Mouse (Mus musculus): ENCODE data around the gene Syne1. TPM values are rescaled to one million over a fixed set of nuclear protein-coding genes. Genes with fewer than 3 reads are reported as not detected.
A peak's percentile ranks its signal among the peaks of the same experiment; 100 is the strongest.

Syne1 gene
- polyA plus RNA-seq, 1 experiment from 2014 or later: 2.5 TPM

DNA sequence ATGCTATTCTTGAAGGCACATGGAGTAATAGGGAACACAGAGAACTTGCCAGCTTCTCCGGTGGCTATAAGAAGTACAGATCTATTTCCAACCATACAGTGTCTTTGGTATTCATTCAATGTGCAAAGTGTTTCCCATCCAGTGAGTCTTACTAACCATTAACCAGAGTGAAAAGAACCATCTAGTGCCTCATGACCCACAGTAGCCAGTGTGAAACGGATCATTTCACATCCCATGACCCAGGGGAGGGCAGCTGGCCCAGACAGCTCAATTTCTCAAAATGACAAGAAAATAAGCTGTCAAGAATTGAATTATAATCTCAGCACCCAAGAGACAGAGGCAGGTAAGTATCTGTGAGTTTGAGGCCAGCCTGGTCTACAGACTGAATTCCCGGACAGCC lies 315.1 kb downstream of the Syne1 start:
- no peak overlapping the region for H3K4me3 ChIP-seq (replicated peaks)
- H3K9ac ChIP-seq: no peak overlapping the region
- no peaks in the 10 kb centered on the region for H3K36me3 ChIP-seq
- DNase-seq: no peak
- no peak overlapping the region for H3K27ac ChIP-seq
- ATAC-seq (ENCODE audit: low read depth): no peak
- no peak overlapping the region for H3K4me2 ChIP-seq
- H3K27me3 ChIP-seq: no peaks in the 10 kb centered on the region
- no peaks in the 10 kb centered on the region for H3K4me1 ChIP-seq (replicated peaks)
- H3K9me3 ChIP-seq (replicated peaks): no peaks in the 10 kb centered on the region
- 70% methylated on average over 3 of the region's 3 CpGs for WGBS (ENCODE audit: insufficient replicate concordance)

DNA sequence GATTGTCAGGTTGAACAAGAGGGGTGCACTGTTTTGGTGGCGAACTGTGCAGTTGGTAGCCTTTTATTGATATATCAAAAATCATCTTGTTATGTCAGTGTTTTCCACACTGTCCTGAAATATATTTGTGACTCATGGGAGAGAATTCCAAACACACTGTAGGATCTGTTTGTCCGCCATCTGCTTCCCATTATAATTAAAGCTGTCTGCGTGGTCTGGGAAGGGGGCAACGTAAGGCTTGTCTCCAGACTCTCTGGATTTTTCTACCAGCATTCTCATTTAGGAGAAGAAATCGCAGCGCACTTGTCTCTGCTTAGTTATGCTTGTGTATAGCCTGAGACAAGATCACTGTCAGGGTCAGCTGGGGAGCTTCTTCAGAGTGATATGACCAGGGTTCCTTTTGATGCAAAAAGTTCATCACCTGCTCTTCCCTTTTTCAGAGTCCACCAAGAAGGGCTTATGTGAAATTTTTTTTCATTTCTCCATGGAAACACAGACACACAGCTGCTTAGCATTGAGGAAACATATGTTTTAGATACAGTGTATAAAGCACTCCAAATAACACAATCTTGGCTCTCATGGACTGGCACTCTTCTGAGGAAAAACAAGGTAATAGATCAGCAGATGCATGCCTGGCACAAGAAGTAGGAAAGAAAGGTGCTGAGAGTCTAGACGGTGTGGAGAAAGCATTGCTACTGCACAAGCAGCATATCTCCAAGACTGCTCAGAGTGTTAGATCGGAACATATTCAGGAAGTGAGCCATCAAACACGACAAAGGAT lies 316.4 kb downstream of the Syne1 start:
- Histone ChIP-seq H3K27me3 (no peaks in the 10 kb centered on the region), H3K4me2 (no peak overlapping the region), H3K9ac (no peak overlapping the region), H3K27ac (no peak overlapping the region), H3K4me1 (replicated peaks) (no peaks in the 10 kb centered on the region), H3K9me3 (replicated peaks) (no peaks in the 10 kb centered on the region), H3K36me3 (no peaks in the 10 kb centered on the region), H3K4me3 (replicated peaks) (no peak overlapping the region)
- ATAC-seq (ENCODE audit: low read depth) (no peak), DNase-seq (no peak)
- 66% methylated on average over 9 of the region's 9 CpGs for WGBS (ENCODE audit: insufficient replicate concordance)

DNA sequence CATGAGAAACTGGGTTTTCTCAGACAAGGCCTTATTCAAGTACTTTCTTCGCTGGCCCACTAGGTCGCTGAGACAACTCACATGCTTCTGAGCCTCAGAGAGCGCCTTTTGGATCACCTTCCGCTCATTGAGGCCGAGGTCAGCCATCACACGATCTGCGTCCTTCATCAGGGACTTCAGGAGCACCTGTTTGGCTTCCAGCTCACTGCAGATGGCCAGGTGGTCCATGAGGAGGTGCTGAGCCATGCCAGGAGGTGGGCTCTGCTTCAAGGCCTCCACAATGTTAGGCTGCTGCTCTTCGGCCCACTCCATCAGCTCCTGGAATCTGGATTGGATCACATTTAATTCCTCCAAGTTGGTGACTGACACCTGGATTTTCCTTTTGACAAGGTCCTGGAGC lies 322.2 kb downstream of the Syne1 start:
- H3K27me3 ChIP-seq: no peaks in the 10 kb centered on the region
- H3K36me3 ChIP-seq: no peaks in the 10 kb centered on the region
- no peak overlapping the region for H3K4me3 ChIP-seq (replicated peaks)
- no peak overlapping the region for H3K27ac ChIP-seq
- no peak overlapping the region for H3K4me2 ChIP-seq
- DNase-seq (no peak), ATAC-seq (ENCODE audit: low read depth) (no peak)
- WGBS (ENCODE audit: insufficient replicate concordance): 81% methylated on average over 8 of the region's 8 CpGs
- no peaks in the 10 kb centered on the region for H3K9me3 ChIP-seq (replicated peaks)
- H3K9ac ChIP-seq: no peak overlapping the region
- H3K4me1 ChIP-seq (replicated peaks): no peaks in the 10 kb centered on the region

DNA sequence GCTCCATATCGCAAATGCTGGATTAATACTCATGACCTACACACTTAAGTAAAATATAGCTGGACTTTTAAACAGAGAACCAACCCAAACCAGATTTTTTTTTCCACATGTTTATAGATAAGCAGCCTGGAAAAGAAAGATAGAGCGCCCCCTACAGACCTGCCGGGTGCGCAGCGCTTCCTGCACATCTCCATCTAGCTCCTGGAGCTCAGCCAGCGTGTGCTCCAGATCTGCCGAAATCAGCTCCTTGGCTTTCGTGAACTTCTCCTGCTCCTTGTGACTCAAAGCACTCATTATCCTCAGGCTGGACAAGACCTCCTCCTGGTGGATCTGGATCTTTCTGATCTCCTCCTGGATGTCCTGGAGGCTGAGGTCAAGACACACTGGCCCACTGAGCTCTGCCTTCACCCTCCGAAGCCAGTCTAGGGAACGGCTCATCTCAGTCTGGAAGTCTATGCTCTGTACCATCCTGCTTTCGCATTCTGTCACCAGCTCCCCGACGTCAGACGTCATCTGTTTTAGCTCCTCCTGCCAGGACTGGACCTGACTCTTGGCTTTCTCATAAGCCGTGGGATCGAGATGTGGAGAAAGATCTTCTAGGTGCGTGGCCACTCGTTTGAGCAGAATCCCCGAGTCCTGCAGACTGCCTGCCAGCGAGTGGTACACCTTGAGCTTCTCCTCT lies 323.7 kb downstream of the Syne1 start:
- Histone ChIP-seq H3K27ac (no peak overlapping the region), H3K4me1 (replicated peaks) (no peaks in the 10 kb centered on the region), H3K4me3 (replicated peaks) (no peak overlapping the region), H3K36me3 (no peaks in the 10 kb centered on the region), H3K27me3 (no peaks in the 10 kb centered on the region), H3K9me3 (replicated peaks) (no peaks in the 10 kb centered on the region), H3K4me2 (no peak overlapping the region), H3K9ac (no peak overlapping the region)
- no peak for DNase-seq
- ATAC-seq (ENCODE audit: low read depth): no peak
- WGBS (ENCODE audit: insufficient replicate concordance): 71% methylated on average over 20 of the region's 20 CpGs

DNA sequence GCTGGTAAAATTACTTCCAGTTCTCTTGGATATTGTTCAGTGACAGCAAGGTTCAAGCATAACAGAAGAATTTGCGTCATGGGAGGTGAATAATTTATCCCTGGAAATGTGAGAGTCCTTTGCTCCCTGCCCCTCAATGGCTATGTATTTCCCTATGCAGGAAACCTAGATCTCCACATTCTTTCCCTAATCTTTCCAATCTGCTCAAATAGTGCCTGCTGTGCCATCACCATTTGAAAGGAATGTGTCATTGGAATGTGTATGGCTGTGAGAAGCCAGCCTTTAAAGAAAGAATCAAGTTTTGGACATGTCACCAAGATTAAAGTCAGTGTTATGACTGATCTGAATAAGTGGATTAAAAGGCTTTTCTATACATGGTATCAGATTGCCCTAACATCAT lies 335.3 kb downstream of the Syne1 start:
- Histone ChIP-seq H3K36me3 (no peaks in the 10 kb centered on the region), H3K4me2 (no peak overlapping the region), H3K27me3 (no peaks in the 10 kb centered on the region), H3K4me3 (replicated peaks) (no peak overlapping the region), H3K9me3 (replicated peaks) (no peaks in the 10 kb centered on the region), H3K9ac (no peak overlapping the region), H3K27ac (no peak overlapping the region), H3K4me1 (replicated peaks) (no peaks in the 10 kb centered on the region)
- WGBS (ENCODE audit: insufficient replicate concordance): 67% methylated on average over 1 of the region's 1 CpGs
- ATAC-seq (ENCODE audit: low read depth) (no peak), DNase-seq (no peak)

DNA sequence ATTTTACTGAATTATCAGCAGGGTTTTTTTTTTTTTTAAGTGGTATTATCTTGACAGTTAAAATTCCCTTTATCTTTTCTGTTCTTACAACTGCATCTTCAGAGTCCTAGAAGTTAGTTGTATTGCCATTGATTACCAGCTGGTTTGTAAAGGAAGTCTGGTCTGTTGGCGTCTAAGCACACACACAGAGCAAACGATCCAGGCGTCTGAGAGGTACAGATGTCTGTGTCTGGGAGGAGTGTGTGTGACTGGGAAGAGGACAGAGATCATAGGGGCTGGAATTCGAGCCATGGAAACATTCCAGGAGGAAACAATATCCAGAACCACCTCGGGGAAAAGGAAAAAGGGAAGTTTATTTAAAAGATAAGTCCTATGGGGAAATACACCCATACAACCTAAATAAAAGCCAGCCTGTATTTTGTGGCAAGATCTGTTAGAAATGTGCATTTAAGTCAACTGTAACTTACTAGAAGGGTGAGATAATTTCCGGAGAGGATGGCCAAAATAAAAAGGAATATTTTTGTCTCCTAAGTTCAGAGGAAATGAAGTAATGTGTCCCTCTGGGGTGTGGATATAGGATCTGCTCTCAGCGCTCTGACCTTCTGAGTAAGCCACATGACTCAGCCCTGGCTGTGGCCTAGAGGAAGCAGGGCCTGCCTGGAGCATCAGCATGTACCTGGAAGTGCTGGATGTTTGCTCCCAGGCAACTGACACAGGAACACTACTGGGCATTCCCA lies 343.2 kb downstream of the Syne1 start:
- WGBS (ENCODE audit: insufficient replicate concordance): 10% methylated on average over 7 of the region's 7 CpGs
- H3K36me3 ChIP-seq: no peaks in the 10 kb centered on the region
- 0 out of 2 replicates have a peak overlapping the region, but pooled peaks have one; percentile 11 for H3K4me2 ChIP-seq
- H3K4me1 ChIP-seq (replicated peaks): peaks cover 58% of the 10 kb centered on the region
- no peaks in the 10 kb centered on the region for H3K27me3 ChIP-seq
- ATAC-seq (ENCODE audit: low read depth) (peak; percentile 51), DNase-seq (no peak)
- no peak overlapping the region for H3K4me3 ChIP-seq (replicated peaks)
- H3K27ac ChIP-seq: peak overlapping the region; percentile 81
- no peaks in the 10 kb centered on the region for H3K9me3 ChIP-seq (replicated peaks)
- peak overlapping the region; percentile 47 for H3K9ac ChIP-seq

DNA sequence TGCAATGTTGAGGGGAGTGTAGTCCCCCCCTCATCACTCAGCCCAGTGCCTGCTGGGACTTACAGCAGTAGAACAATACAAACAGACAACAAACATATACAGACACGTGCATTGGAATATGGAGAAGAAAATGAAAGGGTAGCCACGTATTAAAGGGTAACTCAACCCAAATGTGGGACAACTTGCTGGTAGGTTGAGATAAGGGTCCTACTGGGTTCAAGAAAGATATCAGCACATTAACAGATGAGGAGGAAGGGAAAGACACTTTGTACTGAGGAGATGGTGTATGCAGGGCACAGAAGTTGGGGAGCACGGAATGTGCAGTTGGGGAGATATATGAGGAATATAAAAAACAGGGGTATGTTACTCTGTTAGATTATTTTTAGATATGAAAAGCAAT lies 345.3 kb downstream of the Syne1 start:
- peak overlapping the region; percentile 13; the same call in 1 of the 2 replicates for H3K4me3 ChIP-seq (replicated peaks)
- peak; percentile 91 for ATAC-seq (ENCODE audit: low read depth)

DNA sequence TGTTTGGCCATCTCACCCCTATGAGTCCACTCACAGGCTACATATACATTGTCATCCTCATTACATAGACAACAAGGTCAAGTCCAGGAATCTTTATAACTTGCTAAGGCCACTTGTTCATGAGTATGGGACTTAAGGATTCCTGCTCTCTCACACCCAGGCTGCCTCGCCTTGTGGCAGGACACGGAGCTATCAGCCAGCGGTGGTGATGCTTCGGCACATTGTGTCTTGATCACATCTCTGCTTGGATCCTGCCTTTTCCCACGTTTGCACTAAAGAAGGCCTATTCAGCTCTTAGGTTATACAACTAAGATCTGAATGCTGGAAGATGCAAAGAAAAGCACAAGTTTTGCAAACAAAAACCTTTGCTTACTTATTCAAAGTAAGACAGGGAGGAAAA lies 345.7 kb downstream of the Syne1 start:
- H3K4me1 ChIP-seq (replicated peaks): peaks cover 70% of the 10 kb centered on the region
- peak; percentile 62 for ATAC-seq (ENCODE audit: low read depth)
- peak overlapping the region; percentile 95 for H3K27ac ChIP-seq
- H3K36me3 ChIP-seq: no peaks in the 10 kb centered on the region
- WGBS (ENCODE audit: insufficient replicate concordance): 29% methylated on average over 5 of the region's 5 CpGs
- H3K9me3 ChIP-seq (replicated peaks): no peaks in the 10 kb centered on the region
- H3K4me3 ChIP-seq (replicated peaks): peak overlapping the region; percentile 13; the same call in 1 of the 2 replicates
- DNase-seq: no peak
- peak overlapping the region; percentile 64 for H3K9ac ChIP-seq
- peak overlapping the region; percentile 56 for H3K4me2 ChIP-seq
- no peaks in the 10 kb centered on the region for H3K27me3 ChIP-seq

More for the DNA sequence above, 345.3 kb downstream of the Syne1 start:
- peak overlapping the region; percentile 56 for H3K4me2 ChIP-seq
- H3K9ac ChIP-seq: peak overlapping the region; percentile 64
- H3K27me3 ChIP-seq: no peaks in the 10 kb centered on the region
- H3K4me1 ChIP-seq (replicated peaks): peaks cover 70% of the 10 kb centered on the region
- H3K9me3 ChIP-seq (replicated peaks): no peaks in the 10 kb centered on the region
- peak; percentile 53 for DNase-seq
- peak overlapping the region; percentile 95 for H3K27ac ChIP-seq
- H3K36me3 ChIP-seq: no peaks in the 10 kb centered on the region
- 17% methylated on average over 3 of the region's 3 CpGs for WGBS (ENCODE audit: insufficient replicate concordance)

DNA sequence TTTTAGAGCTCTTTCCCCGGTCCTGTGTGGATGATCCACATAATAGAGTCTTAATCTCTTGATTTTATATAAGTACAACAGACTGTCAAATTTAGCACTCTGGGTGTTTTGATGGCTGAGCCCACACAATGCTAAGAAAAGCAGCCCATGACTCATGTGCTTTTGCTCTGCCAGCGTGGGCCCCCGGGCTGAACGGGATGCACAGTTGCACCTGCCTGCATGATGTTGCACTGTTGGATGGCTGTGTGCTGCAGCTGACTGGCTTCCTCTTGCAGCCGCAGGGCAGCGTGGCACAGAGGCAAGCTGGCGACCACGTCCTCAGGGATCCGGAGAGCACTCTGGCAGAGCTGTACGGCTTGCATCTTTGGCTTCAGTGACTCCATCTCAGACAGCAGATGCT lies 347.4 kb downstream of the Syne1 start:
- H3K9ac ChIP-seq: no peak overlapping the region
- 71% methylated on average over 10 of the region's 10 CpGs for WGBS (ENCODE audit: insufficient replicate concordance)
- no peaks in the 10 kb centered on the region for H3K36me3 ChIP-seq
- H3K9me3 ChIP-seq (replicated peaks): no peaks in the 10 kb centered on the region
- H3K27ac ChIP-seq: peak overlapping the region; percentile 41; the same call in 1 of the 2 replicates
- H3K4me2 ChIP-seq: no peak overlapping the region
- DNase-seq (no peak), ATAC-seq (ENCODE audit: low read depth) (no peak)
- H3K4me1 ChIP-seq (replicated peaks): peaks cover 64% of the 10 kb centered on the region
- no peak overlapping the region for H3K4me3 ChIP-seq (replicated peaks)
- H3K27me3 ChIP-seq: no peaks in the 10 kb centered on the region

DNA sequence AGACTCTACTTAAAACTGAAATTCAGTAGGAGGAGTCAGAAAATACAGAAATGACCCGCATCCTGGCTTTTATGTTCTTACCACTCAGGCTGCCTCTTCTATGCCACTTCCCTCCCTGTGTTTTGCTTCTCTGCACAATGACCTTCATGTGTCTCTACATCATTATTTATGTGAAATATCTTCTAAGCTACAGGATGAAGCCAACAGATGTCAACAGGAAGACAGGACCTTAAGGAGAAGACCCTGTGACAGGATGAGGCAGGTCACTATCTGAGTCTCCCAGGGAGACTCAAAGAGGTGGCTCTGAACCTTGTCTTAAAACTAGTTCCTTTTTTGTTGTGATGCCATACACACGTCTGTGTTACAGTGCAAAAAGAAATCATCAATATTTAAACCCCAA lies 353.9 kb downstream of the Syne1 start:
- H3K27me3 ChIP-seq: no peaks in the 10 kb centered on the region
- ATAC-seq (ENCODE audit: low read depth) (no peak), DNase-seq (no peak)
- 56% methylated on average over 2 of the region's 2 CpGs for WGBS (ENCODE audit: insufficient replicate concordance)
- H3K9me3 ChIP-seq (replicated peaks): no peaks in the 10 kb centered on the region
- no peak overlapping the region for H3K27ac ChIP-seq
- H3K4me1 ChIP-seq (replicated peaks): peaks cover 29% of the 10 kb centered on the region
- no peak overlapping the region for H3K4me2 ChIP-seq
- H3K36me3 ChIP-seq: no peaks in the 10 kb centered on the region
- H3K9ac ChIP-seq: no peak overlapping the region
- H3K4me3 ChIP-seq (replicated peaks): no peak overlapping the region

DNA sequence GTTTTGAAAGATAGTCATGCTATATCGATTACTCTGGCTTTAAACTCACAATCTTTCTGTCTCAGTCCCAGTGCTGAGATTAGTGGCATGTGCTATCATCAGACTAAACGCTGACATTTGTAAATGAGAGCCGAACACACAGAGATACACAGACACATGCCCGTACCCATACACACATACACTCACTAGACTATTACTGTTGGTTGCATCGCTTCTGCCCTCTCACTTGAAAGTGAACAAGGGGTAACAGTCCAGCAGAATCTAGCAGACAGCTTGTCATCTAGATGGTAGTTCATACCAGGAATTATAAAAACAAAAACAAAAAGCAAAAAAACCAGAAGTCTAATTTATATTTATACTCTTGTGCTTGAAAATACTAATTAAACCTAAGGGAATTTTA lies 355.0 kb downstream of the Syne1 start:
- no peak overlapping the region for H3K9ac ChIP-seq
- ATAC-seq (ENCODE audit: low read depth): no peak
- H3K36me3 ChIP-seq: no peaks in the 10 kb centered on the region
- H3K9me3 ChIP-seq (replicated peaks): no peaks in the 10 kb centered on the region
- no peaks in the 10 kb centered on the region for H3K27me3 ChIP-seq
- WGBS (ENCODE audit: insufficient replicate concordance): 79% methylated on average over 5 of the region's 5 CpGs
- no peak for DNase-seq
- no peak overlapping the region for H3K27ac ChIP-seq
- H3K4me1 ChIP-seq (replicated peaks): peaks cover 24% of the 10 kb centered on the region
- no peak overlapping the region for H3K4me3 ChIP-seq (replicated peaks)
- no peak overlapping the region for H3K4me2 ChIP-seq
